Mouse (Mus musculus): ENCODE results near the gene H2-Eb2. TPM values are rescaled to one million over a fixed set of nuclear protein-coding genes. Genes with fewer than 3 reads are reported as not detected.

Gene H2-Eb2
- polyA plus RNA-seq, 1 experiment from 2014 or later: not detected

GRCm38 (mm10) chr17:34329807-34330206 lies 4.3 kb downstream of the H2-Eb2 start:
- no peak overlapping the region for H3K4me3 ChIP-seq
- no peak overlapping the region for H3K9ac ChIP-seq
- ATAC-seq (ENCODE audit: insufficient number of reproducible peaks, low FRiP score, low TSS enrichment, low read depth): no peak
- H3K27me3 ChIP-seq: no peaks in the 10 kb centered on the region
- no peak overlapping the region for H3K27ac ChIP-seq
- WGBS: 65% methylated on average over 2 of the region's 2 CpGs
- H3K36me3 ChIP-seq: no peaks in the 10 kb centered on the region
- H3K4me1 ChIP-seq: no peaks in the 10 kb centered on the region
- H3K9me3 ChIP-seq: no peaks in the 10 kb centered on the region
- no peak overlapping the region for H3K4me2 ChIP-seq

GRCm38 (mm10) chr17:34331200-34331599 lies 5.7 kb downstream of the H2-Eb2 start:
- no peak for ATAC-seq (ENCODE audit: insufficient number of reproducible peaks, low FRiP score, low TSS enrichment, low read depth)
- WGBS: 93% methylated on average over 1 of the region's 1 CpGs
- Histone ChIP-seq H3K9me3 (no peaks in the 10 kb centered on the region), H3K4me3 (no peak overlapping the region), H3K9ac (no peak overlapping the region), H3K36me3 (no peaks in the 10 kb centered on the region), H3K27me3 (no peaks in the 10 kb centered on the region), H3K4me2 (no peak overlapping the region), H3K27ac (no peak overlapping the region), H3K4me1 (no peaks in the 10 kb centered on the region)

GRCm38 (mm10) chr17:34340619-34341402 lies 15.3 kb downstream of the H2-Eb2 start:
- H3K4me3 ChIP-seq: no peak overlapping the region
- no peaks in the 10 kb centered on the region for H3K36me3 ChIP-seq
- no peak overlapping the region for H3K27ac ChIP-seq
- ATAC-seq (ENCODE audit: insufficient number of reproducible peaks, low FRiP score, low TSS enrichment, low read depth): no peak
- no peaks in the 10 kb centered on the region for H3K4me1 ChIP-seq
- no peaks in the 10 kb centered on the region for H3K27me3 ChIP-seq
- no peaks in the 10 kb centered on the region for H3K9me3 ChIP-seq
- 53% methylated on average over 3 of the region's 3 CpGs for WGBS
- no peak overlapping the region for H3K9ac ChIP-seq
- no peak overlapping the region for H3K4me2 ChIP-seq

- no peak for ATAC-seq (ENCODE audit: insufficient number of reproducible peaks, low FRiP score, low TSS enrichment, low read depth)
- WGBS: 86% methylated on average over 4 of the region's 4 CpGs
These were observed 19.4 kb downstream of the H2-Eb2 start for GRCm38 (mm10) chr17:34344882-34345281.

GRCm38 (mm10) chr17:34345486-34345885 lies 20.0 kb downstream of the H2-Eb2 start:
- Histone ChIP-seq H3K9me3 (no peaks in the 10 kb centered on the region), H3K27me3 (peaks cover 5% of the 10 kb centered on the region), H3K27ac (no peak overlapping the region), H3K9ac (no peak overlapping the region), H3K36me3 (no peaks in the 10 kb centered on the region), H3K4me2 (no peak overlapping the region), H3K4me3 (no peak overlapping the region), H3K4me1 (no peaks in the 10 kb centered on the region)
- WGBS: 87% methylated on average over 7 of the region's 7 CpGs
- no peak for ATAC-seq (ENCODE audit: insufficient number of reproducible peaks, low FRiP score, low TSS enrichment, low read depth)

More at GRCm38 (mm10) chr17:34344882-34345281, 19.4 kb downstream of the H2-Eb2 start:
- H3K4me2 ChIP-seq: no peak overlapping the region
- no peak overlapping the region for H3K4me3 ChIP-seq
- H3K4me1 ChIP-seq: no peaks in the 10 kb centered on the region
- no peak overlapping the region for H3K9ac ChIP-seq
- H3K36me3 ChIP-seq: no peaks in the 10 kb centered on the region
- H3K27ac ChIP-seq: no peak overlapping the region
- peaks cover 4% of the 10 kb centered on the region; the same call in 1 of the 2 replicates for H3K27me3 ChIP-seq
- no peaks in the 10 kb centered on the region for H3K9me3 ChIP-seq

GRCm38 (mm10) chr17:34346041-34346440 lies 20.6 kb downstream of the H2-Eb2 start:
- H3K36me3 ChIP-seq: no peaks in the 10 kb centered on the region
- H3K4me3 ChIP-seq: no peak overlapping the region
- ATAC-seq (ENCODE audit: insufficient number of reproducible peaks, low FRiP score, low TSS enrichment, low read depth): no peak
- no peaks in the 10 kb centered on the region for H3K9me3 ChIP-seq
- WGBS: 67% methylated on average over 3 of the region's 3 CpGs
- no peaks in the 10 kb centered on the region for H3K4me1 ChIP-seq
- H3K27me3 ChIP-seq: peaks cover 5% of the 10 kb centered on the region
- no peak overlapping the region for H3K9ac ChIP-seq
- no peak overlapping the region for H3K4me2 ChIP-seq
- no peak overlapping the region for H3K27ac ChIP-seq

- H3K4me2 ChIP-seq: no peak overlapping the region
- H3K9ac ChIP-seq: no peak overlapping the region
- no peaks in the 10 kb centered on the region for H3K9me3 ChIP-seq
- peaks cover 5% of the 10 kb centered on the region for H3K27me3 ChIP-seq
- WGBS: 62% methylated on average over 6 of the region's 6 CpGs
- ATAC-seq (ENCODE audit: insufficient number of reproducible peaks, low FRiP score, low TSS enrichment, low read depth): no peak
- H3K36me3 ChIP-seq: no peaks in the 10 kb centered on the region
- no peak overlapping the region for H3K27ac ChIP-seq
- no peak overlapping the region for H3K4me3 ChIP-seq
- H3K4me1 ChIP-seq: no peaks in the 10 kb centered on the region
These were observed 22.3 kb downstream of the H2-Eb2 start for GRCm38 (mm10) chr17:34347606-34348308.

GRCm38 (mm10) chr17:34349429-34349828 lies 24.0 kb downstream of the H2-Eb2 start:
- no peaks in the 10 kb centered on the region for H3K36me3 ChIP-seq
- no peak overlapping the region for H3K27ac ChIP-seq
- ATAC-seq (ENCODE audit: insufficient number of reproducible peaks, low FRiP score, low TSS enrichment, low read depth): no peak
- WGBS: 2% methylated on average over 4 of the region's 4 CpGs
- H3K4me2 ChIP-seq: no peak overlapping the region
- H3K4me1 ChIP-seq: no peaks in the 10 kb centered on the region
- H3K9me3 ChIP-seq: no peaks in the 10 kb centered on the region
- H3K4me3 ChIP-seq: no peak overlapping the region
- H3K9ac ChIP-seq: no peak overlapping the region
- peaks cover 5% of the 10 kb centered on the region for H3K27me3 ChIP-seq

- no peaks in the 10 kb centered on the region for H3K36me3 ChIP-seq
- no peak within 1 kb of the TSS for H3K9ac ChIP-seq
- no peak within 1 kb of the TSS for H3K4me2 ChIP-seq
- no peak within 1 kb of the TSS for H3K27ac ChIP-seq
- ATAC-seq (ENCODE audit: insufficient number of reproducible peaks, low FRiP score, low TSS enrichment, low read depth): no peak
- WGBS: 84% methylated on average over 5 of the region's 5 CpGs
- peaks cover 4% of the 10 kb centered on the region for H3K27me3 ChIP-seq
- no peaks in the 10 kb centered on the region for H3K9me3 ChIP-seq
- H3K4me1 ChIP-seq: no peaks in the 10 kb centered on the region
- H3K4me3 ChIP-seq: no peak within 1 kb of the TSS
These were observed 29.1 kb downstream of the H2-Eb2 start, which contains the start of gene Btnl2 for GRCm38 (mm10) chr17:34354539-34354938. TSS of gene Btnl2 (plus strand) at chr17:34354822.

GRCm38 (mm10) chr17:34354940-34355339 lies 29.5 kb downstream of the H2-Eb2 start:
- 78% methylated on average over 1 of the region's 1 CpGs for WGBS

GRCm38 (mm10) chr17:34362954-34363546 lies 37.6 kb downstream of the H2-Eb2 start:
- Histone ChIP-seq H3K27me3 (no peaks in the 10 kb centered on the region), H3K9me3 (no peaks in the 10 kb centered on the region), H3K36me3 (no peaks in the 10 kb centered on the region), H3K4me3 (no peak overlapping the region), H3K4me1 (no peaks in the 10 kb centered on the region), H3K9ac (no peak overlapping the region), H3K27ac (no peak overlapping the region), H3K4me2 (no peak overlapping the region)
- ATAC-seq (ENCODE audit: insufficient number of reproducible peaks, low FRiP score, low TSS enrichment, low read depth): no peak
- 80% methylated on average over 15 of the region's 15 CpGs for WGBS

More at GRCm38 (mm10) chr17:34354940-34355339, 29.5 kb downstream of the H2-Eb2 start:
- Histone ChIP-seq H3K9me3 (no peaks in the 10 kb centered on the region), H3K27me3 (peaks cover under 1% of the 10 kb centered on the region), H3K4me3 (no peak overlapping the region), H3K4me1 (no peaks in the 10 kb centered on the region), H3K4me2 (no peak overlapping the region), H3K27ac (no peak overlapping the region), H3K36me3 (no peaks in the 10 kb centered on the region), H3K9ac (no peak overlapping the region)
- ATAC-seq (ENCODE audit: insufficient number of reproducible peaks, low FRiP score, low TSS enrichment, low read depth): no peak
